Mouse (Mus musculus): ENCODE results near the gene Rinl. TPM values are rescaled to one million over a fixed set of nuclear protein-coding genes. Genes with fewer than 3 reads are reported as not detected.
A peak's percentile ranks its signal among the peaks of the same experiment; 100 is the strongest.

The Rinl gene
- polyA plus RNA-seq, 1 experiment from 2014 or later, result 1.9 TPM

- no peak overlapping the region for H3K9ac ChIP-seq (ENCODE audit: low read length)
- H3K4me3 ChIP-seq (ENCODE audit: low read depth, low read length), result no peak overlapping the region
- H3K4me1 ChIP-seq (ENCODE audit: control insufficient read depth, insufficient read depth, low read length), result peaks cover 30% of the 10 kb centered on the region
- no peak overlapping the region; the same call in 1 of the 2 replicates for H3K27ac ChIP-seq (ENCODE audit: low read depth, low read length)
- H3K27me3 ChIP-seq (ENCODE audit: control insufficient read depth, insufficient read depth, low read length), result no peaks in the 10 kb centered on the region
- ATAC-seq (ENCODE audit: low FRiP score) (no peak), DNase-seq (ENCODE audit: low spot score, missing footprints) (peak; percentile 88)
- WGBS, result 59% methylated on average over 10 of the region's 10 CpGs
- H3K36me3 ChIP-seq (ENCODE audit: control insufficient read depth, insufficient read depth, low read length), result peaks cover 33% of the 10 kb centered on the region
- no peaks in the 10 kb centered on the region for H3K9me3 ChIP-seq (ENCODE audit: control insufficient read depth, low read length)
- H3K4me2 ChIP-seq, result no peak overlapping the region
Measured at GRCm38 (mm10) chr7:28822993-28823903, 34.5 kb downstream of the Rinl start.

GRCm38 (mm10) chr7:28823932-28824331 is 35.2 kb downstream of the Rinl start:
- 72% methylated on average over 2 of the region's 2 CpGs for WGBS
- Histone ChIP-seq H3K9ac (ENCODE audit: low read length) (no peak overlapping the region), H3K4me1 (ENCODE audit: control insufficient read depth, insufficient read depth, low read length) (peaks cover 26% of the 10 kb centered on the region), H3K36me3 (ENCODE audit: control insufficient read depth, insufficient read depth, low read length) (peaks cover 29% of the 10 kb centered on the region), H3K4me2 (no peak overlapping the region), H3K27me3 (ENCODE audit: control insufficient read depth, insufficient read depth, low read length) (no peaks in the 10 kb centered on the region), H3K27ac (ENCODE audit: low read depth, low read length) (no peak overlapping the region), H3K4me3 (ENCODE audit: low read depth, low read length) (no peak overlapping the region), H3K9me3 (ENCODE audit: control insufficient read depth, low read length) (no peaks in the 10 kb centered on the region)
- DNase-seq (ENCODE audit: low spot score, missing footprints), result no peak
- ATAC-seq (ENCODE audit: low FRiP score), result no peak

GRCm38 (mm10) chr7:28824941-28825685 is 36.3 kb downstream of the Rinl start, which contains the start of gene Ech1:
TSS of gene Ech1 (plus strand) at chr7:28825217.
- Histone ChIP-seq H3K27me3 (ENCODE audit: control insufficient read depth, insufficient read depth, low read length) (no peaks in the 10 kb centered on the region), H3K4me1 (ENCODE audit: control insufficient read depth, insufficient read depth, low read length) (peaks cover 18% of the 10 kb centered on the region), H3K36me3 (ENCODE audit: control insufficient read depth, insufficient read depth, low read length) (peaks cover 24% of the 10 kb centered on the region), H3K27ac (ENCODE audit: low read depth, low read length) (peak within 1 kb of the TSS; percentile 33), H3K4me2 (peak within 1 kb of the TSS; percentile 54), H3K4me3 (ENCODE audit: low read depth, low read length) (peak within 1 kb of the TSS; percentile 46), H3K9ac (ENCODE audit: low read length) (peak within 1 kb of the TSS; percentile 70), H3K9me3 (ENCODE audit: control insufficient read depth, low read length) (no peaks in the 10 kb centered on the region)
- DNase-seq (ENCODE audit: low spot score, missing footprints) (peak; percentile 99), ATAC-seq (ENCODE audit: low FRiP score) (peak; percentile 82)
- 3% methylated on average over 33 of the region's 33 CpGs for WGBS

GRCm38 (mm10) chr7:28825686-28826401 is 37.1 kb downstream of the Rinl start:
- no peak for ATAC-seq (ENCODE audit: low FRiP score)
- peak overlapping the region; percentile 70 for H3K9ac ChIP-seq (ENCODE audit: low read length)
- peak; percentile 86 for DNase-seq (ENCODE audit: low spot score, missing footprints)
- H3K9me3 ChIP-seq (ENCODE audit: control insufficient read depth, low read length), result no peaks in the 10 kb centered on the region
- H3K4me1 ChIP-seq (ENCODE audit: control insufficient read depth, insufficient read depth, low read length), result peaks cover 11% of the 10 kb centered on the region
- peaks cover 19% of the 10 kb centered on the region for H3K36me3 ChIP-seq (ENCODE audit: control insufficient read depth, insufficient read depth, low read length)
- 66% methylated on average over 11 of the region's 11 CpGs for WGBS
- peak overlapping the region; percentile 54 for H3K4me2 ChIP-seq
- no peak overlapping the region for H3K27ac ChIP-seq (ENCODE audit: low read depth, low read length)
- peak overlapping the region; percentile 46 for H3K4me3 ChIP-seq (ENCODE audit: low read depth, low read length)
- no peaks in the 10 kb centered on the region for H3K27me3 ChIP-seq (ENCODE audit: control insufficient read depth, insufficient read depth, low read length)

- H3K4me2 ChIP-seq, result no peak overlapping the region
- peaks cover 8% of the 10 kb centered on the region for H3K4me1 ChIP-seq (ENCODE audit: control insufficient read depth, insufficient read depth, low read length)
- no peak overlapping the region for H3K27ac ChIP-seq (ENCODE audit: low read depth, low read length)
- DNase-seq (ENCODE audit: low spot score, missing footprints) (no peak), ATAC-seq (ENCODE audit: low FRiP score) (no peak)
- no peak overlapping the region for H3K4me3 ChIP-seq (ENCODE audit: low read depth, low read length)
- H3K36me3 ChIP-seq (ENCODE audit: control insufficient read depth, insufficient read depth, low read length), result peaks cover 13% of the 10 kb centered on the region
- H3K9me3 ChIP-seq (ENCODE audit: control insufficient read depth, low read length), result no peaks in the 10 kb centered on the region
- H3K9ac ChIP-seq (ENCODE audit: low read length), result no peak overlapping the region
- H3K27me3 ChIP-seq (ENCODE audit: control insufficient read depth, insufficient read depth, low read length), result no peaks in the 10 kb centered on the region
- WGBS, result 93% methylated on average over 7 of the region's 7 CpGs
Measured at GRCm38 (mm10) chr7:28826402-28826772, 37.6 kb downstream of the Rinl start.

GRCm38 (mm10) chr7:28827338-28827737 is 38.6 kb downstream of the Rinl start:
- WGBS, result 81% methylated on average over 3 of the region's 3 CpGs
- Histone ChIP-seq H3K9me3 (ENCODE audit: control insufficient read depth, low read length) (no peaks in the 10 kb centered on the region), H3K4me1 (ENCODE audit: control insufficient read depth, insufficient read depth, low read length) (peaks cover 7% of the 10 kb centered on the region; the same call in 1 of the 2 replicates), H3K27me3 (ENCODE audit: control insufficient read depth, insufficient read depth, low read length) (no peaks in the 10 kb centered on the region), H3K4me2 (no peak overlapping the region), H3K27ac (ENCODE audit: low read depth, low read length) (no peak overlapping the region), H3K36me3 (ENCODE audit: control insufficient read depth, insufficient read depth, low read length) (peaks cover 8% of the 10 kb centered on the region), H3K4me3 (ENCODE audit: low read depth, low read length) (no peak overlapping the region), H3K9ac (ENCODE audit: low read length) (no peak overlapping the region)
- DNase-seq (ENCODE audit: low spot score, missing footprints), result no peak
- ATAC-seq (ENCODE audit: low FRiP score), result no peak

GRCm38 (mm10) chr7:28829821-28830220 is 41.1 kb downstream of the Rinl start:
- 0 out of 2 replicates have a peak, but pooled peaks cover 4% of the 10 kb centered on the region for H3K4me1 ChIP-seq (ENCODE audit: control insufficient read depth, insufficient read depth, low read length)
- 90% methylated on average over 8 of the region's 8 CpGs for WGBS
- ATAC-seq (ENCODE audit: low FRiP score), result no peak

GRCm38 (mm10) chr7:28830981-28831380 is 42.2 kb downstream of the Rinl start:
- peaks cover 5% of the 10 kb centered on the region; the same call in 1 of the 2 replicates for H3K36me3 ChIP-seq (ENCODE audit: control insufficient read depth, insufficient read depth, low read length)
- 91% methylated on average over 5 of the region's 5 CpGs for WGBS
- H3K27ac ChIP-seq (ENCODE audit: low read depth, low read length), result no peak overlapping the region
- no peak overlapping the region for H3K4me3 ChIP-seq (ENCODE audit: low read depth, low read length)
- H3K4me1 ChIP-seq (ENCODE audit: control insufficient read depth, insufficient read depth, low read length), result 0 out of 2 replicates have a peak, but pooled peaks cover 2% of the 10 kb centered on the region
- ATAC-seq (ENCODE audit: low FRiP score) (no peak), DNase-seq (ENCODE audit: low spot score, missing footprints) (no peak)
- H3K9me3 ChIP-seq (ENCODE audit: control insufficient read depth, low read length), result no peaks in the 10 kb centered on the region
- H3K4me2 ChIP-seq, result no peak overlapping the region
- no peaks in the 10 kb centered on the region for H3K27me3 ChIP-seq (ENCODE audit: control insufficient read depth, insufficient read depth, low read length)
- H3K9ac ChIP-seq (ENCODE audit: low read length), result no peak overlapping the region

More at GRCm38 (mm10) chr7:28829821-28830220, 41.1 kb downstream of the Rinl start:
- no peaks in the 10 kb centered on the region for H3K27me3 ChIP-seq (ENCODE audit: control insufficient read depth, insufficient read depth, low read length)
- H3K9ac ChIP-seq (ENCODE audit: low read length), result no peak overlapping the region
- H3K4me2 ChIP-seq, result no peak overlapping the region
- H3K27ac ChIP-seq (ENCODE audit: low read depth, low read length), result no peak overlapping the region
- H3K9me3 ChIP-seq (ENCODE audit: control insufficient read depth, low read length), result no peaks in the 10 kb centered on the region
- H3K36me3 ChIP-seq (ENCODE audit: control insufficient read depth, insufficient read depth, low read length), result peaks cover 5% of the 10 kb centered on the region; the same call in 1 of the 2 replicates
- no peak for DNase-seq (ENCODE audit: low spot score, missing footprints)
- no peak overlapping the region for H3K4me3 ChIP-seq (ENCODE audit: low read depth, low read length)

Data from midbrain, embryonic 11.5 days (tissue).